Mouse (Mus musculus) liver, postnatal 0 days (tissue): ENCODE results near the gene Olfr1337.

Experiments
- CTCF ChIP-seq: sonication (generic); IDR thresholded peaks from 2 replicates; pipeline ENCODE4 v1.5.1; 2016; ENCODE audit warnings: antibody characterized with exemption, low read depth
- EP300 ChIP-seq: IDR thresholded peaks from 2 replicates; pipeline ENCODE4 v1.6.1; 2016; ENCODE audit warnings: antibody characterized with exemption, low read depth, mild to moderate bottlenecking

DNA sequence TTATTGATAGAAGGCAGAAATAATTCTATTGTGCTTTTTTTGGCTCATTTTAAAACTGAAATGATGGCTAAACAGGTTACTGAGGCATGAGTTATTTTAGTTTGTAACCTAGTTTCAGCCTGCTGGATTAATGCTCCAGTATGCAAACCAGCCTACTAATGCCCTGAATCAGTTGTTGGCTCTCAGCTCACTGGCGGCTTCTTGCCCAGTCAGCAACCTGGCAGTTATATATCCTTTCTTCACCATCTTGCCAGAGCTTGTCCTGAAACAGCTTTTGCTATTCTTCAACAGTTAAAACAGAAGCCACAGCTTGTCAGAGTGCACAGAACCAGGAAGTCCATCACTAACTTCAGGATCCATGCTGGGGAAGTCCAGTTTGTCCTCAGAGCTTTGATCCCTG is 36.5 kb upstream of the Olfr1337 start:
- TF ChIP-seq CTCF = no peak
- TF ChIP-seq EP300 = no peak
